Mouse (Mus musculus) testis, adult 2 months (tissue): ENCODE data around the gene Fam169b. TPM values are rescaled to one million over a fixed set of nuclear protein-coding genes. Genes with fewer than 3 reads are reported as not detected.

Experiments
- H3K27ac ChIP-seq: fragments of 200-500 bp; 2 replicates; pipeline ENCODE4 v1.5.1; 2012; ENCODE audit warnings: low read depth, low read length; ENCODE audit not compliant: control insufficient read depth, insufficient read depth
- H3K27me3 ChIP-seq: fragments of 200-500 bp; 2 replicates; pipeline ENCODE4 v1.6.1; 2012; ENCODE audit warnings: mild to moderate bottlenecking, low read length, moderate library complexity; ENCODE audit not compliant: control insufficient read depth, insufficient read depth
- H3K36me3 ChIP-seq: fragments of 200-500 bp; 2 replicates; pipeline ENCODE4 v1.6.1; 2012; ENCODE audit warnings: mild to moderate bottlenecking, low read length; ENCODE audit not compliant: control insufficient read depth, insufficient read depth
- H3K4me1 ChIP-seq: fragments of 200-500 bp; 2 replicates; pipeline ENCODE4 v1.6.1; 2012; ENCODE audit warnings: low read length; ENCODE audit not compliant: control insufficient read depth, insufficient read depth
- H3K4me3 ChIP-seq: fragments of 200-500 bp; 2 replicates; pipeline ENCODE4 v1.5.1; 2012; ENCODE audit warnings: low read depth, mild to moderate bottlenecking, low read length, moderate library complexity, mixed read lengths; ENCODE audit not compliant: control insufficient read depth
- CTCF ChIP-seq: fragments of 200-500 bp; IDR thresholded peaks from 2 replicates; pipeline ENCODE4 v1.5.1; 2012; ENCODE audit warnings: low read depth, mild to moderate bottlenecking, inconsistent platforms, low read length, moderate library complexity; ENCODE audit not compliant: control insufficient read depth, insufficient read depth, insufficient replicate concordance
- POLR2A ChIP-seq: fragments of 200-500 bp; IDR thresholded peaks from 2 replicates; pipeline ENCODE4 v1.6.1; 2012; ENCODE audit warnings: low read depth, mild to moderate bottlenecking, inconsistent platforms, low read length, moderate library complexity; ENCODE audit not compliant: control insufficient read depth
- polyA plus RNA-seq: library from polyadenylated mRNA; depleted of rRNA; stranded (reverse); fragments of >200 nt; gene quantifications from 2 replicates; pipeline ENCODE4 v1.2.3, GENCODE M21; 2012

Gene Fam169b
- polyA plus RNA-seq, 1 experiment: 0.78 TPM

- H3K4me1 ChIP-seq: no peaks in the 10 kb centered on the region
Measured at GRCm38 (mm10) chr7:68311469-68311868, 37.8 kb downstream of the Fam169b start.

DNA sequence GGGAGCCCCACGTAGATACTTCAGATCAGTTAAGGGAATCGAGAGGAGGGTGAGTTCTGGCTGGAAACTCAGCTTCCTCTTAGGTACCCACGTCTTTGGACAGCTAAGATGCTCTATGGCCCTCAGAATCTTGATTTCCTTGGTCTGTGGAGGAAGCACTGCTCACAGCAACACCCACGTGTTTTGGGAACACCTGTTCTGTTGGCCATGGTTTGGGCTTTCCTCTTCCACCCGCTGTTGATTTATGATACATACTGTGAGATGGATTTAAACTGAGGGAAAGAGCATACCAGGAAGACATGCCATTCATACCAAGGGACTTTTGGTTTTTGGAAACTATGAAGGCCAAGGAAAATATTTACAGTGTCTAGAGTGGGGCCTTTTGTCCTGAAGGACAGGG, 38.8 kb downstream of the Fam169b start:
- H3K27ac ChIP-seq: no peak overlapping the region
- H3K27me3 ChIP-seq: no peaks in the 10 kb centered on the region
- H3K4me1 ChIP-seq: no peaks in the 10 kb centered on the region
- H3K4me3 ChIP-seq: no peak overlapping the region
- H3K36me3 ChIP-seq: no peaks in the 10 kb centered on the region
- TF ChIP-seq POLR2A (no peak), CTCF (no peak)

More at GRCm38 (mm10) chr7:68311469-68311868, 37.8 kb downstream of the Fam169b start:
- Histone ChIP-seq H3K36me3 (no peaks in the 10 kb centered on the region), H3K27me3 (no peaks in the 10 kb centered on the region), H3K4me3 (no peak overlapping the region), H3K27ac (no peak overlapping the region)
- TF ChIP-seq CTCF: no peak

DNA sequence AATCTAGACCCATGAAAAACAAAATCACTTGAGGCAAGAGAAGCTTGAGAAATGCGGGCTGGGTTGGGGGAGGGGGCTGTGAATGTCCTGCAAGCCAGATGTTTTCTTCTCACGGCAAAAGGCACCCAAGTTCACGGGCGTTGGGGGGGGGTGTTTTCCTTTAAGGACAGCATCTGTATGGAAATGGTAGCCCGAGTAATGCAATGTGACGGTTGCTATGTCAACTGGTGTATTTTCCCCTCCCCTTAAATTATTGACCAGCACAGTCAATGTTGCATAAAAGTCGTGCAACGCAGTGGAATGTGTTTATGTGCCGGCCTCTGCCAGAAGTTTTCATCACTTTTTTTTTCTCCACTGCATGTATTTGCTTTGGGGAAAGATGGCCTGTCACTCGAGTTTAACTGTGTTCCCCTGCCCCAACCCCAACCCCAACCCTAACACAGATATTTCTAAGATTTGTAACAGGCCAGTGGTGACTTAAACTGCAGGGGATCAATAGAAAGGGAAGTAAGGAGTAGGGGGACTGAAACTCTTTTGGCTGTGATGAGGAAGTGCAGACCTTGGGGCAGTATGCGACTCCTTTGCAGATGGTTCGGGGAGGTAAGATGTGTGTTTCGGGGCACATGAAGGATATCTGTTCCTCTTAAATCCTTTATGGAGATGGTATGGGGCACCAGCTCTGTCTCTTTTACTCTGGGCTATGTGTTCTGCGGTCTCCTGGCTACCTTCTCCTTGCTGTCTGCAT, 39.6 kb downstream of the Fam169b start:
- TF ChIP-seq CTCF (no peak), POLR2A (no peak)
- no peaks in the 10 kb centered on the region for H3K27me3 ChIP-seq
- no peaks in the 10 kb centered on the region for H3K36me3 ChIP-seq
- no peak overlapping the region for H3K4me3 ChIP-seq
- H3K27ac ChIP-seq: no peak overlapping the region
- no peaks in the 10 kb centered on the region for H3K4me1 ChIP-seq

DNA sequence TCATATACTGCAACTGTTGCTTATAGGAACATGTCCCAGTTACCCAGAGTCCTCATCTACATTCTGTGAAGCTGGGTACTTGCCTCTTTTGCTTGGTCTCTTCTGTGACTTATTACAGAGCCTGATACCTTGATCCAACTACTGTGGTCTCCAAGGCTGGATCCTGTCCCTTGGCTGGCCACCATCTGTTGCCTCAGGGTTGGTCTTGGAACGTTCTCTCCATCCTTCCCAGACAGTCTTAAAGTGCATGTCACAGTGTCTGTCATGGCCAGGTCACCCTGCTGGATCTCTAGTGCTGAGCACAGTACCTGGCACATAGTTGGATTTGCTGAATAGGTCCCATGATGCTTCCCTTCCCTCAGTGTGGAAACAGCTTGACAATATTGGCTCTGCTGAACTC, 40.6 kb downstream of the Fam169b start:
- H3K27me3 ChIP-seq: no peaks in the 10 kb centered on the region
- H3K27ac ChIP-seq: no peak overlapping the region
- no peaks in the 10 kb centered on the region for H3K36me3 ChIP-seq
- H3K4me1 ChIP-seq: no peaks in the 10 kb centered on the region
- TF ChIP-seq POLR2A (no peak), CTCF (no peak)
- H3K4me3 ChIP-seq: no peak overlapping the region

- no peak for TF ChIP-seq POLR2A
- no peak for TF ChIP-seq CTCF
- no peaks in the 10 kb centered on the region for H3K4me1 ChIP-seq
- no peak overlapping the region for H3K27ac ChIP-seq
- no peak overlapping the region for H3K4me3 ChIP-seq
- no peaks in the 10 kb centered on the region for H3K27me3 ChIP-seq
- no peaks in the 10 kb centered on the region for H3K36me3 ChIP-seq
Measured at GRCm38 (mm10) chr7:68315068-68315467, 41.4 kb downstream of the Fam169b start.

DNA sequence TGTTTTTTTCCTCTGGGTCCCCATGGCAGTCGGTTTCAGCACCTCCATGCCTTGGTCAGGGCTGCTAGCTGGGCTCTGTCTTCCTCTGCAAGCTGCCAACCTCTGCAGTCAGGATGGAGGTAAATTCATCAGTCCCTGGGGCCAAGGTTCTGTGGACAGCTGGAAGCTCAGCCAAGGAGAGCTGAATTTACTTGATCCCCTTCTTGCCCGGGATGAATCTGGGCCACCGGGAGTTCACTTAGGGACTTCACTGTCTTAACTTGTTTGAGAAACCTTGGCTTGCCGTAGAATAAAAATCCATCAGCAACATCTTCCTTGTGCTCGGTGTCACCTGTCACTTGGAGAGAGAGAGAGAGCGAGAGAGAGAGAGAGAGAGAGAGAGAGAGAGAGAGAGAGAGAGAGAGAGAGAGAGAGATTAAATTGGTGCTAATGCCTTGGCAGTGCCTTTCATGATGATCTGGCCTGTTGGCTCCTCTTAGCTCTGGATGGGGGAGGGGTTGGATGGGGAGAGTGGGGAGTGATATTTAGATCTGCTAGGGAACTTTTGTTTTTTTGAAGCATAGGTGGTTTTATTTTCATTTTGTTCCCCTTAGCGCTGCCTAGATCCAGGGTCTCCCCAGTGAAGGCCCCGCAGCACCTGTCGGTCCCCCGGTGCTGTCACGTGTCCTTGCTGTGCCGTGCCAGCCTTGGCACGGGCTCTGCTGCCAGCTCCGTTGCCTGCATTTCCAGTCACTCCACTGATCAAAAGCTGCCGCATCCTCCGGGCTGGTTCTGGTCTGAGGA, 44.6 kb downstream of the Fam169b start:
- Histone ChIP-seq H3K27ac (no peak overlapping the region), H3K4me3 (no peak overlapping the region), H3K4me1 (no peaks in the 10 kb centered on the region), H3K36me3 (no peaks in the 10 kb centered on the region), H3K27me3 (no peaks in the 10 kb centered on the region)
- no peak for TF ChIP-seq CTCF
- TF ChIP-seq POLR2A: no peak

GRCm38 (mm10) chr7:68318979-68319378, 45.3 kb downstream of the Fam169b start:
- H3K27ac ChIP-seq: no peak overlapping the region
- TF ChIP-seq CTCF: no peak
- no peaks in the 10 kb centered on the region for H3K27me3 ChIP-seq
- H3K4me1 ChIP-seq: no peaks in the 10 kb centered on the region
- no peaks in the 10 kb centered on the region for H3K36me3 ChIP-seq
- H3K4me3 ChIP-seq: no peak overlapping the region
